Mouse (Mus musculus) limb, embryonic 12.5 days (tissue): ENCODE results near the gene Hist1h4m. TPM values are rescaled to one million over a fixed set of nuclear protein-coding genes. Genes with fewer than 3 reads are reported as not detected.
"Not testable (repeated sequence)": the region's sequence is repeated elsewhere in the genome, so short reads cannot be mapped to it uniquely, and the experiment has no call there.

Source experiments
- ATAC-seq: fragments of 200-750 bp; cut with Nextera tagmentation; 2 replicates; pipeline ENCODE4 v1.8.0; 2017; ENCODE audit warnings: low read depth, moderate TSS enrichment; ENCODE audit not compliant: insufficient number of reproducible peaks, insufficient read depth, low FRiP score, low TSS enrichment
- H3K27ac ChIP-seq: fragments of 300-500 bp; sonication (generic); 2 replicates; pipeline ENCODE4 v1.5.1; 2016; ENCODE audit warnings: mild to moderate bottlenecking, moderate library complexity
- H3K27me3 ChIP-seq: fragments of 300-500 bp; sonication (generic); 2 replicates; pipeline ENCODE4 v1.6.1; 2016; ENCODE audit warnings: mild to moderate bottlenecking, moderate library complexity
- H3K36me3 ChIP-seq: fragments of 300-500 bp; sonication (generic); 2 replicates; pipeline ENCODE4 v1.6.1; 2016; ENCODE audit warnings: mild to moderate bottlenecking, moderate library complexity
- H3K4me1 ChIP-seq: fragments of 300-500 bp; sonication (generic); replicated peaks from 2 replicates; pipeline ENCODE4 v1.6.1; 2016
- H3K4me2 ChIP-seq: fragments of 300-500 bp; sonication (generic); 2 replicates; pipeline ENCODE4 v1.6.1; 2016; ENCODE audit warnings: mild to moderate bottlenecking, moderate library complexity
- H3K4me3 ChIP-seq: fragments of 300-500 bp; sonication (generic); replicated peaks from 2 replicates; pipeline ENCODE4 v1.5.1; 2016; ENCODE audit warnings: mild to moderate bottlenecking
- H3K9ac ChIP-seq: fragments of 300-500 bp; sonication (generic); replicated peaks from 2 replicates; pipeline ENCODE4 v1.6.1; 2016; ENCODE audit warnings: mild to moderate bottlenecking, moderate library complexity
- H3K9me3 ChIP-seq: fragments of 300-500 bp; sonication (generic); 2 replicates; pipeline ENCODE4 v1.6.1; 2016; ENCODE audit warnings: mild to moderate bottlenecking, moderate library complexity
- WGBS: fragments of 180-500 bp; shearing (Covaris S2); methylation state at CpG from one replicate; pipeline ENCODE4 v1.1.7; 2016; 5-methylcytosine and 5-hydroxymethylcytosine counted together
- polyA plus RNA-seq: library from polyadenylated mRNA; unstranded; fragments of >200 nt; fragmentation: Nextera tagmentation; extraction: Ambion mirVana; gene quantifications from 2 replicates; pipeline ENCODE4 v1.2.1, GENCODE M21; 2016

Hist1h4m gene
- not detected in 2 replicates for polyA plus RNA-seq

DNA sequence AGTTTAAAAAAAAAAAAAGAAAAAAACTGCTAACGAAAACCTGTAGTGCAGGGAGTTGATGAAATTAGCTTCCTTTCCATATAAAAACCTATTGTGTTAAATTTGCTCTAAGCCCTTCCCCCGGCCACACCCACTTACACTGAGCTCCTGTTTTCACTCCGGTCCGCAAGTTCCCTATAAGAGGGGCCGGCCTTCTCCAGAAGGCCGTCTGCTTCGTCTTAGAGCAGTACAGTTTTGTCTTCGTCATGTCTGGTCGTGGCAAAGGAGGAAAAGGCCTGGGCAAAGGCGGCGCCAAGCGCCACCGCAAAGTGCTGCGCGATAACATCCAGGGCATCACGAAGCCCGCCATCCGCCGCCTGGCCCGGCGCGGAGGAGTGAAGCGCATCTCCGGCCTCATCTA, at the start of gene Hist1h4m:
Gene Hist1h4m (plus strand): TSS at position 208 of the 400 bp plus-strand sequence.
- H3K36me3 ChIP-seq, H3K9ac ChIP-seq, H3K4me1 ChIP-seq, H3K9me3 ChIP-seq, H3K27me3 ChIP-seq: not testable (repeated sequence)
- ATAC-seq = 0 out of 2 replicates have a peak, but pooled peaks have one; percentile 17
- Histone ChIP-seq H3K4me3 (peak within 1 kb of the TSS; percentile 29), H3K27ac (peak within 1 kb of the TSS; percentile 70), H3K4me2 (peak within 1 kb of the TSS; percentile 46)
- no CpG with 5 or more reads among the region's 24 CpGs for WGBS

- Histone ChIP-seq H3K27me3 (no peaks in the 10 kb centered on the region), H3K36me3 (no peaks in the 10 kb centered on the region), H3K9ac (peak overlapping the region; percentile 83), H3K9me3 (no peaks in the 10 kb centered on the region), H3K27ac (peak overlapping the region; percentile 99), H3K4me1 (peaks cover 26% of the 10 kb centered on the region), H3K4me2 (peak overlapping the region; percentile 92), H3K4me3 (peak overlapping the region; percentile 59)
- WGBS = 5% methylated on average over 33 of the region's 33 CpGs
- ATAC-seq = peak; percentile 87
Observed at GRCm38 (mm10) chr13:21778814-21779766, 32.5 kb upstream of the Hist1h4m start.

DNA sequence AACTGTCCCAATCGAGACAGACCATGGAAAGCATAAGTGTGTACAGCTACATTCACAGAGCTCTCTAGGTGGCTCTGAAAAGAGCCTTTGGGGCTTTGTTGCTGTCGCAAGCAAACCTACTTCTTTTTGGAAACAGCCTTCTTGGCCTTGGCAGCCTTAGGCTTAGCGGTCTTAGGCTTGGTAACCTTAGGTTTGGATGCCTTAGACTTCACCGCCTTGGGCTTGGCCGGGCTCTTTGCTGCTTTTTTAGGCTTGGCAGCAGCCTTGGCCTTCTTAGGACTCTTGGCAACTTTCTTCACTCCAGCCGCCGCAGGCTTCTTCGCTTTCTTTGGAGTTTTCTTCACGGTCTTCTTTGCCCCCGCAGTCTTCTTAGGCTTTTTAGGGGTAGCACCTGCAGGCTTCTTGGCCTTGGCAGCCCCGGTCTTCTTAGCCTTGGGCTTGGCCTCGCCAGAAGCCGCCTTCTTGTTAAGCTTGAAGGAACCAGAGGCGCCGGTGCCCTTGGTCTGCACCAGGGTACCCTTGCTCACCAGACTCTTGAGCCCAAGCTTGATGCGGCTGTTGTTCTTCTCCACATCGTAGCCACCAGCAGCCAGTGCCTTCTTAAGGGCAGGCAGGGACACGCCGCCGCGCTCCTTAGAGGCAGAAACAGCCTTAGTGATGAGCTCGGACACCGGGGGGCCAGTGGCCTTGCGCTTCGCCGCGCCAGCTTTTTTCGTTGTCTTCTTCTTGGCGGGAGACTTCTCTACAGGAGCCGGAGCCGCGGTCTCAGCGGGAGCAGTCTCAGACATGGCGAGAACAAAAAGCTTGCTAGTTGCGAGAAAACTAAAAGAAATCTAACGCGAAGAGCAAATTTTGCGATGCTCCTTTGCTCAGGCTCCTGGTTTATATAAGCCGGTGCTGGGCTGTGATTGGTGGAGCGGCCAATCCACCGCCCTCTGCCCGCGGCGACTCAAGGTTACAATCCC, 31.5 kb upstream of the Hist1h4m start, which contains the start of gene Hist1h1b:
Gene Hist1h1b (minus strand): TSS at position 859 of the 965 bp plus-strand sequence.
- Histone ChIP-seq H3K36me3 (no peaks in the 10 kb centered on the region), H3K9me3 (no peaks in the 10 kb centered on the region), H3K4me2 (peak within 1 kb of the TSS; percentile 92), H3K4me3 (peak within 1 kb of the TSS; percentile 59), H3K9ac (peak within 1 kb of the TSS; percentile 83), H3K27me3 (no peaks in the 10 kb centered on the region), H3K27ac (peak within 1 kb of the TSS; percentile 99), H3K4me1 (peaks cover 31% of the 10 kb centered on the region)
- WGBS = under 1% methylated on average over 44 of the region's 44 CpGs
- ATAC-seq = peak; percentile 11

- peak overlapping the region; percentile 59; the same call in 1 of the 2 replicates for H3K4me3 ChIP-seq
- ATAC-seq = no peak
Observed at GRCm38 (mm10) chr13:21781021-21781555, 30.5 kb upstream of the Hist1h4m start.

GRCm38 (mm10) chr13:21781639-21782038, 29.9 kb upstream of the Hist1h4m start:
- ATAC-seq = no peak
- no peaks in the 10 kb centered on the region for H3K27me3 ChIP-seq
- peak overlapping the region; percentile 53; the same call in 1 of the 2 replicates for H3K27ac ChIP-seq
- H3K9ac ChIP-seq = no peak overlapping the region
- 95% methylated on average over 1 of the region's 1 CpGs for WGBS
- no peaks in the 10 kb centered on the region for H3K9me3 ChIP-seq
- peaks cover 41% of the 10 kb centered on the region for H3K4me1 ChIP-seq
- peak overlapping the region; percentile 19; the same call in 1 of the 2 replicates for H3K4me2 ChIP-seq
- no peak overlapping the region for H3K4me3 ChIP-seq
- H3K36me3 ChIP-seq = no peaks in the 10 kb centered on the region

More at GRCm38 (mm10) chr13:21781021-21781555, 30.5 kb upstream of the Hist1h4m start:
- Histone ChIP-seq H3K4me1 (peaks cover 38% of the 10 kb centered on the region), H3K9ac (no peak overlapping the region), H3K27me3 (no peaks in the 10 kb centered on the region), H3K4me2 (peak overlapping the region; percentile 92), H3K27ac (peak overlapping the region; percentile 99), H3K9me3 (no peaks in the 10 kb centered on the region), H3K36me3 (no peaks in the 10 kb centered on the region)
- WGBS = 47% methylated on average over 6 of the region's 6 CpGs

DNA sequence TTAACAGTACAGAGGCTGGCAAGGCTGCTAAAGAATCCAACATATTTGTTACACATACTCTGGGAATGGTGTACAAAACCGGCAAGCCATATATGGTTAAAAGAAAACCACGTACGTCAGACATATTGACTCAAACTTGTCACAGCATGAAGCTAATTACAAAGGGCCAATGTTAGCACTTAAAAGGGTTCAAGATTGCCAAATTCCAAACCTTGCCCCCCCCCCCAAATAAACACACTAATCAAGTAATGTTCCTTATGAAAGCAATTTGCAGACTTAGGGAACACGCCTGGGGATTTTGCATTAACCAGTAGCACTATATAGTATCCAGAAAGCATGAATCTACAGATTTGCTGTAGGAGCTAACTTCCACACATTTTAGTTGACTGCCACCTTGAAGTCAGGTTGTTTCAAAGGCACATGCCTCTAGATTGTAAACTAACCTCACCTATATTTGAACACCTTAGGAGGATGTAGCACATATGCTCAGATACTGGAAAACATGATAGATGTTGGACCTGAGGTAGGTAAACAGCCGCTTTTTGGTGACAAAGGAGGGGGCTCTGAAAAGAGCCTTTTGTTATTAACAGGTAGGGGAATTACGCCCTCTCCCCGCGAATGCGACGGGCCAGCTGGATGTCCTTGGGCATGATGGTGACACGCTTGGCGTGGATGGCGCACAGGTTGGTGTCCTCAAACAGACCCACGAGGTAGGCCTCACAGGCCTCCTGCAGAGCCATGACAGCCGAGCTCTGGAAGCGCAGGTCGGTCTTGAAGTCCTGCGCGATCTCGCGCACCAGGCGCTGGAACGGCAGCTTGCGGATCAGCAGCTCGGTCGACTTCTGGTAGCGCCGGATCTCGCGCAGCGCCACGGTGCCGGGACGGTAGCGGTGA, 28.9 kb upstream of the Hist1h4m start:
- WGBS = 1% methylated on average over 15 of the region's 35 CpGs
- H3K36me3 ChIP-seq = not testable (repeated sequence)

GRCm38 (mm10) chr13:21783255-21783617, 28.3 kb upstream of the Hist1h4m start, which contains the start of gene Hist1h3i:
TSS of gene Hist1h3i (minus strand) at chr13:21783370.
- H3K9me3 ChIP-seq = no peaks in the 10 kb centered on the region
- peaks cover 42% of the 10 kb centered on the region for H3K4me1 ChIP-seq
- 0% methylated on average over 18 of the region's 20 CpGs for WGBS
- peak within 1 kb of the TSS; percentile 92 for H3K27ac ChIP-seq
- no peaks in the 10 kb centered on the region for H3K36me3 ChIP-seq
- ATAC-seq = peak; percentile 53
- no peaks in the 10 kb centered on the region for H3K27me3 ChIP-seq
- H3K4me2 ChIP-seq = peak within 1 kb of the TSS; percentile 65
- H3K4me3 ChIP-seq = peak within 1 kb of the TSS; percentile 44
- H3K9ac ChIP-seq = peak within 1 kb of the TSS; percentile 74

More for the DNA sequence above, 28.9 kb upstream of the Hist1h4m start:
- H3K27me3 ChIP-seq, ATAC-seq, H3K9me3 ChIP-seq: not testable (repeated sequence)
- H3K4me1 ChIP-seq = peaks cover 41% of the 10 kb centered on the region
- H3K27ac ChIP-seq = peak overlapping the region; percentile 92
- H3K4me2 ChIP-seq = peak overlapping the region; percentile 65
- H3K4me3 ChIP-seq = peak overlapping the region; percentile 44
- H3K9ac ChIP-seq = peak overlapping the region; percentile 74

GRCm38 (mm10) chr13:21783734-21784161, 27.8 kb upstream of the Hist1h4m start:
- 2% methylated on average over 9 of the region's 9 CpGs for WGBS
- Histone ChIP-seq H3K4me1 (peaks cover 44% of the 10 kb centered on the region), H3K9me3 (no peaks in the 10 kb centered on the region), H3K4me3 (peak overlapping the region; percentile 44), H3K4me2 (peak overlapping the region; percentile 65), H3K27me3 (no peaks in the 10 kb centered on the region), H3K36me3 (no peaks in the 10 kb centered on the region), H3K27ac (peak overlapping the region; percentile 92), H3K9ac (peak overlapping the region; percentile 53)
- ATAC-seq = no peak

- H3K9me3 ChIP-seq = no peaks in the 10 kb centered on the region
- WGBS = 26% methylated on average over 6 of the region's 6 CpGs
- H3K4me3 ChIP-seq = peak overlapping the region; percentile 44; the same call in 1 of the 2 replicates
- peak overlapping the region; percentile 92 for H3K27ac ChIP-seq
- H3K9ac ChIP-seq = peak overlapping the region; percentile 53
- no peaks in the 10 kb centered on the region for H3K36me3 ChIP-seq
- no peaks in the 10 kb centered on the region for H3K27me3 ChIP-seq
- peak overlapping the region; percentile 65 for H3K4me2 ChIP-seq
- ATAC-seq = no peak
- H3K4me1 ChIP-seq = peaks cover 44% of the 10 kb centered on the region
Observed at GRCm38 (mm10) chr13:21784311-21784710, 27.2 kb upstream of the Hist1h4m start.
